Mouse (Mus musculus) heart, embryonic 13.5 days (tissue): ENCODE measurements around the gene Usp6nl. TPM values are rescaled to one million over a fixed set of nuclear protein-coding genes. Genes with fewer than 3 reads are reported as not detected.

Experiments
- ATAC-seq: fragments of 200-750 bp; cut with Nextera tagmentation; 2 replicates; pipeline ENCODE4 v1.8.0; 2017; ENCODE audit warnings: moderate TSS enrichment; ENCODE audit not compliant: insufficient number of reproducible peaks, low FRiP score, low TSS enrichment; ENCODE audit errors: extremely low read depth
- H3K27ac ChIP-seq: fragments of 300-500 bp; sonication (generic); replicated peaks from 2 replicates; pipeline ENCODE4 v1.5.1; 2015; ENCODE audit warnings: moderate library complexity, mild to moderate bottlenecking, inconsistent platforms
- H3K27me3 ChIP-seq: fragments of 300-500 bp; sonication (generic); replicated peaks from 2 replicates; pipeline ENCODE4 v1.6.1; 2015; ENCODE audit warnings: mild to moderate bottlenecking, inconsistent platforms
- H3K36me3 ChIP-seq: fragments of 300-500 bp; sonication (generic); 2 replicates; pipeline ENCODE4 v1.6.1; 2015; ENCODE audit warnings: mild to moderate bottlenecking, inconsistent platforms
- H3K4me1 ChIP-seq: fragments of 300-500 bp; sonication (generic); 2 replicates; pipeline ENCODE4 v1.6.1; 2015; ENCODE audit warnings: inconsistent platforms
- H3K4me2 ChIP-seq: fragments of 300-500 bp; sonication (generic); 2 replicates; pipeline ENCODE4 v1.6.1; 2015; ENCODE audit warnings: inconsistent platforms, mild to moderate bottlenecking, moderate library complexity
- H3K4me3 ChIP-seq: fragments of 300-500 bp; sonication (generic); 2 replicates; pipeline ENCODE4 v1.5.1; 2015; ENCODE audit warnings: moderate library complexity, mild to moderate bottlenecking, inconsistent platforms
- H3K9ac ChIP-seq: fragments of 300-500 bp; sonication (generic); 2 replicates; pipeline ENCODE4 v1.6.1; 2015; ENCODE audit warnings: inconsistent platforms, mild to moderate bottlenecking, moderate library complexity
- H3K9me3 ChIP-seq: fragments of 300-500 bp; sonication (generic); 2 replicates; pipeline ENCODE4 v1.6.1; 2016; ENCODE audit warnings: inconsistent platforms
- WGBS: fragments of 180-500 bp; shearing (Covaris S2); methylation state at CpG from one replicate; pipeline ENCODE4 v1.1.7; 2015; ENCODE audit warnings: mixed read lengths; 5-methylcytosine and 5-hydroxymethylcytosine counted together
- polyA plus RNA-seq: library from polyadenylated mRNA; unstranded; fragments of >200 nt; fragmentation: Nextera tagmentation; extraction: Ambion mirVana; gene quantifications from 2 replicates; pipeline ENCODE4 v1.2.1, GENCODE M21; 2015

Gene Usp6nl
- polyA plus RNA-seq, 1 experiment from 2014 or later: 5.5 TPM

- H3K4me1 ChIP-seq: peaks cover 61% of the 10 kb centered on the region
- no peaks in the 10 kb centered on the region for H3K27me3 ChIP-seq
- no peaks in the 10 kb centered on the region for H3K9me3 ChIP-seq
- no peak overlapping the region for H3K9ac ChIP-seq
- H3K4me2 ChIP-seq: no peak overlapping the region
- H3K36me3 ChIP-seq: no peaks in the 10 kb centered on the region
- 80% methylated on average over 6 of the region's 6 CpGs for WGBS
- H3K27ac ChIP-seq: no peak overlapping the region
- no peak for ATAC-seq
- H3K4me3 ChIP-seq: no peak overlapping the region
Observed at GRCm38 (mm10) chr2:6334011-6334410, 11.5 kb downstream of the Usp6nl start.

- Histone ChIP-seq H3K4me2 (no peak overlapping the region), H3K27ac (no peak overlapping the region), H3K36me3 (no peaks in the 10 kb centered on the region), H3K9me3 (no peaks in the 10 kb centered on the region), H3K4me3 (no peak overlapping the region), H3K27me3 (no peaks in the 10 kb centered on the region), H3K4me1 (peaks cover 59% of the 10 kb centered on the region), H3K9ac (no peak overlapping the region)
- ATAC-seq: no peak
- WGBS: 82% methylated on average over 14 of the region's 14 CpGs
Observed at GRCm38 (mm10) chr2:6335032-6335735, 12.7 kb downstream of the Usp6nl start.

GRCm38 (mm10) chr2:6336013-6336412 lies 13.5 kb downstream of the Usp6nl start:
- H3K4me2 ChIP-seq: no peak overlapping the region
- no peaks in the 10 kb centered on the region for H3K36me3 ChIP-seq
- no peak overlapping the region for H3K4me3 ChIP-seq
- H3K27ac ChIP-seq: no peak overlapping the region
- WGBS: 91% methylated on average over 1 of the region's 1 CpGs
- ATAC-seq: no peak
- H3K4me1 ChIP-seq: peaks cover 56% of the 10 kb centered on the region
- H3K27me3 ChIP-seq: no peaks in the 10 kb centered on the region
- no peak overlapping the region for H3K9ac ChIP-seq
- no peaks in the 10 kb centered on the region for H3K9me3 ChIP-seq

GRCm38 (mm10) chr2:6336649-6337048 lies 14.2 kb downstream of the Usp6nl start:
- WGBS: 81% methylated on average over 3 of the region's 3 CpGs
- Histone ChIP-seq H3K4me3 (no peak overlapping the region), H3K27me3 (no peaks in the 10 kb centered on the region), H3K4me2 (no peak overlapping the region), H3K9ac (no peak overlapping the region), H3K27ac (no peak overlapping the region), H3K4me1 (peaks cover 51% of the 10 kb centered on the region), H3K36me3 (no peaks in the 10 kb centered on the region), H3K9me3 (no peaks in the 10 kb centered on the region)
- ATAC-seq: no peak

GRCm38 (mm10) chr2:6337436-6337835 lies 15.0 kb downstream of the Usp6nl start:
- no peak overlapping the region for H3K27ac ChIP-seq
- H3K36me3 ChIP-seq: no peaks in the 10 kb centered on the region
- no peaks in the 10 kb centered on the region for H3K27me3 ChIP-seq
- H3K4me3 ChIP-seq: no peak overlapping the region
- no peak overlapping the region for H3K4me2 ChIP-seq
- peaks cover 49% of the 10 kb centered on the region for H3K4me1 ChIP-seq
- no peak for ATAC-seq
- WGBS: 82% methylated on average over 2 of the region's 2 CpGs
- no peak overlapping the region for H3K9ac ChIP-seq
- H3K9me3 ChIP-seq: no peaks in the 10 kb centered on the region

- Histone ChIP-seq H3K36me3 (no peaks in the 10 kb centered on the region), H3K9me3 (no peaks in the 10 kb centered on the region), H3K4me3 (no peak overlapping the region), H3K9ac (no peak overlapping the region), H3K27ac (no peak overlapping the region), H3K4me2 (no peak overlapping the region), H3K4me1 (peaks cover 50% of the 10 kb centered on the region), H3K27me3 (no peaks in the 10 kb centered on the region)
- ATAC-seq: no peak
- 65% methylated on average over 9 of the region's 9 CpGs for WGBS
Observed at GRCm38 (mm10) chr2:6338031-6338629, 15.7 kb downstream of the Usp6nl start.

GRCm38 (mm10) chr2:6340439-6340838 lies 18.0 kb downstream of the Usp6nl start:
- no peaks in the 10 kb centered on the region for H3K9me3 ChIP-seq
- no peak overlapping the region for H3K9ac ChIP-seq
- peaks cover 31% of the 10 kb centered on the region for H3K4me1 ChIP-seq
- 75% methylated on average over 2 of the region's 2 CpGs for WGBS
- H3K27me3 ChIP-seq: no peaks in the 10 kb centered on the region
- H3K27ac ChIP-seq: no peak overlapping the region
- H3K4me2 ChIP-seq: no peak overlapping the region
- no peak for ATAC-seq
- no peak overlapping the region for H3K4me3 ChIP-seq
- H3K36me3 ChIP-seq: peaks cover under 1% of the 10 kb centered on the region; the same call in 1 of the 2 replicates

GRCm38 (mm10) chr2:6341496-6341895 lies 19.0 kb downstream of the Usp6nl start:
- H3K4me3 ChIP-seq: no peak overlapping the region
- peaks cover 10% of the 10 kb centered on the region for H3K36me3 ChIP-seq
- no peak for ATAC-seq
- H3K27me3 ChIP-seq: no peaks in the 10 kb centered on the region
- H3K9me3 ChIP-seq: peaks cover 7% of the 10 kb centered on the region; the same call in 1 of the 2 replicates
- no peak overlapping the region for H3K4me2 ChIP-seq
- 78% methylated on average over 7 of the region's 7 CpGs for WGBS
- H3K4me1 ChIP-seq: peaks cover 31% of the 10 kb centered on the region
- H3K27ac ChIP-seq: no peak overlapping the region
- H3K9ac ChIP-seq: no peak overlapping the region

GRCm38 (mm10) chr2:6349256-6350092 lies 27.0 kb downstream of the Usp6nl start:
- no peak overlapping the region for H3K4me2 ChIP-seq
- 71% methylated on average over 11 of the region's 11 CpGs for WGBS
- peaks cover 7% of the 10 kb centered on the region; the same call in 1 of the 2 replicates for H3K9me3 ChIP-seq
- H3K27ac ChIP-seq: no peak overlapping the region
- no peaks in the 10 kb centered on the region for H3K27me3 ChIP-seq
- no peak for ATAC-seq
- no peak overlapping the region for H3K4me3 ChIP-seq
- H3K36me3 ChIP-seq: peaks cover 10% of the 10 kb centered on the region
- 0 out of 2 replicates have a peak overlapping the region, but pooled peaks have one; percentile 24 for H3K9ac ChIP-seq
- H3K4me1 ChIP-seq: peaks cover 41% of the 10 kb centered on the region

GRCm38 (mm10) chr2:6350164-6350563 lies 27.7 kb downstream of the Usp6nl start:
- 84% methylated on average over 9 of the region's 9 CpGs for WGBS
- peaks cover 10% of the 10 kb centered on the region for H3K36me3 ChIP-seq
- H3K4me2 ChIP-seq: no peak overlapping the region
- ATAC-seq: no peak
- H3K27me3 ChIP-seq: no peaks in the 10 kb centered on the region
- no peak overlapping the region for H3K4me3 ChIP-seq
- peaks cover 7% of the 10 kb centered on the region; the same call in 1 of the 2 replicates for H3K9me3 ChIP-seq
- H3K4me1 ChIP-seq: peaks cover 41% of the 10 kb centered on the region
- no peak overlapping the region for H3K9ac ChIP-seq
- no peak overlapping the region for H3K27ac ChIP-seq

- H3K9ac ChIP-seq: no peak overlapping the region
- ATAC-seq: no peak
- H3K9me3 ChIP-seq: peaks cover under 1% of the 10 kb centered on the region; the same call in 1 of the 2 replicates
- 76% methylated on average over 7 of the region's 7 CpGs for WGBS
- no peak overlapping the region for H3K4me3 ChIP-seq
- H3K27ac ChIP-seq: no peak overlapping the region
- H3K4me2 ChIP-seq: no peak overlapping the region
- H3K27me3 ChIP-seq: no peaks in the 10 kb centered on the region
- H3K36me3 ChIP-seq: peaks cover 2% of the 10 kb centered on the region
- H3K4me1 ChIP-seq: peaks cover 41% of the 10 kb centered on the region
Observed at GRCm38 (mm10) chr2:6350931-6351695, 28.6 kb downstream of the Usp6nl start.
